Mouse (Mus musculus): ENCODE measurements at regions not wholly inside any gene's neighbourhood (a gene's known extent, or its start where the extent isn't known, plus 50 kb on each side); places are given as distances from the start of the nearest gene placed in this dataset.
A peak's percentile ranks its signal among the peaks of the same experiment; 100 is the strongest.

DNA sequence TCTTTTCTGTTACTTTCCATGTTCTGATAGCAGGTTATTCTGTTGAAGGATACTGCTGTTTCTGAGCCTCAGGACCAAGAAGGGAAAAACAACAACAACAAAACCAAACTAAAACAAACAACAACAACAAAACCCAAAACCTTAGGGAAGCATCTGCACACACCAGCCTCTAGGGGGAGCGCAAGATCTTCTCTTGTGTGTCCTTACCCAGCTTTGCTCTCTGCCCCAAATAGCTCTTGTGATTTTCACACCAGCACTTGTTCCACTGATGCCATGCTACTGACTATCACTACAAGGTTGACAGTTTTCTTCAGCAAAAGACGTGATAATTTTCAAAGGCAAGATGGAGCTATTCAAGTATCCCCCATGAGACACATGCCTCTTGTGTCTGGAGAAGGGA is 59.8 kb upstream of the Nrg3 start:
- H3K36me3 ChIP-seq (ENCODE audit: insufficient read depth), result no peaks in the 10 kb centered on the region
- no peaks in the 10 kb centered on the region for H3K27me3 ChIP-seq (ENCODE audit: insufficient read depth, low read length)
- ATAC-seq, result no peak; the same call in 1 of the 2 replicates
- no peak overlapping the region for H3K4me3 ChIP-seq (ENCODE audit: low read depth, low read length)
- DNase-seq, result peak; percentile 43
- H3K4me1 ChIP-seq (ENCODE audit: insufficient read depth), result no peaks in the 10 kb centered on the region
- no peak overlapping the region for H3K27ac ChIP-seq (ENCODE audit: low read depth, low read length)
- H3K9me3 ChIP-seq (ENCODE audit: low read length), result no peaks in the 10 kb centered on the region
- TF ChIP-seq CTCF (IDR thresholded peaks at IDR 0.05; ENCODE audit: low read depth), result peak; percentile 73
- no peak overlapping the region for H3K4me2 ChIP-seq (ENCODE audit: low read depth)
- H3K9ac ChIP-seq, result no peak overlapping the region
- 14% methylated on average over 2 of the region's 2 CpGs for WGBS

Measured in forebrain, postnatal 0 days (tissue).